Comparison of ENCODE assay signal across 8 mouse cellular contexts in the genomic region with DNA sequence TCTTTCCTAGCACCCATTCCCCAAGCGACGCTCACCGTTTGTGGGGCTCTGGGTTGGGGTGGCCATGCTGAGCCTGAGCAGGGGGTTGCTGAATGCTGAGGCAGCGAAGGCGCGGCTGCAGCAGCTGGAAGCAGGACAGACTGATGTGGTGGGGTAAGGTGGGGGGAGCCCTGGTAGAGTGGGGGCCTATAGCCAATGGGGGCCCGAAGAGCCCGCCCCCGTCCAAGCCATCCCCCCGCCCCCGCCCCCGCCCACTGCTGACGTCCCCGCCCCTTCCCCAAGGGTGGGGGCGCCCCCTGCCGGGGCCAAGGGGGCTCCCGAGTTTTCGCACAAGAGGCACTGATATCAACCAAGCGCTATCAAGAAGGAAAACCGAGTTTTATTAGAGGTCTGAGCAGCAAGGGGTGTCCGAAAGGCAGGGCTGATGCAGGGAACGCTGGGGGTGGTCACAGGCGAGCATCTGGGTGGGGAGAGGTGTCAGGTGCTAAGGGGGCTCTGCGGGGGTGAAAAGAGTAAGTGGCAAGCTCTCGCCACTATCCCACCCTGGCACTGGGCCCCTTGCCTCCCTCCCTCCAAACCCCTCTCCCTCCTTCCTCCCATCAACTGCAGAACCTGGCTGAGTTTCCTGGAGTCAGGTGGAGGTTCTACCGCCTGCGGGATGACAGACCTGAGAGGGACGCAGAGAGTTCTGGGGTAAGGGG. TPM values are rescaled to one million over a fixed set of nuclear protein-coding genes. Genes with fewer than 3 reads are reported as not detected.
DNase-seq lines count a peak whose midpoint lies in the region; ATAC-seq and TF ChIP-seq lines count a peak whose summit lies in the region.

TSS of gene Fxyd7 (minus strand) at position 147 of the 701 bp plus-strand sequence.

- intact Hi-C loops in heart, adult 2 months (cut with DNase I): loop anchor here (5.0 kb wide), 1 partner anchor 79 kb away; the partner anchor contains the start of genes Fam187b and Lsr

- H3K79me2 ChIP-seq in heart, adult 2 months (replicated peaks; ENCODE audit: control insufficient read depth, insufficient read depth, low read length): no peaks in the 10 kb centered on the region

- H3K9ac ChIP-seq in heart, adult 2 months (ENCODE audit: low read depth, low read length): no peak within 1 kb of the TSS
- H3K9ac ChIP-seq in intestine, embryonic 14.5 days (ENCODE audit: low read length): 0 out of 2 replicates have a peak within 1 kb of the TSS, but pooled peaks have one; percentile 8
- peak within 1 kb of the TSS; percentile 56 for H3K9ac ChIP-seq in midbrain, embryonic 14.5 days (replicated peaks; ENCODE audit: low read length)

- TF ChIP-seq EP300 in heart, adult 2 months (IDR thresholded peaks at IDR 0.05; ENCODE audit: insufficient read depth, low read depth, low read length): no peak

- H3K27me3 ChIP-seq in heart, adult 2 months (ENCODE audit: control insufficient read depth, insufficient read depth, low read length): no peaks in the 10 kb centered on the region; the same call in 1 of the 2 replicates
- H3K27me3 ChIP-seq in thymus, adult 2 months (ENCODE audit: control insufficient read depth, insufficient read depth, low read length): peaks cover 25% of the 10 kb centered on the region
- H3K27me3 ChIP-seq in intestine, embryonic 14.5 days (replicated peaks; ENCODE audit: control insufficient read depth, insufficient read depth, low read length): peaks cover 56% of the 10 kb centered on the region
- peaks cover 38% of the 10 kb centered on the region for H3K27me3 ChIP-seq in midbrain, embryonic 14.5 days (ENCODE audit: control insufficient read depth, insufficient read depth, low read length)

- no peak within 1 kb of the TSS for H3K27ac ChIP-seq in heart, adult 2 months
- no peak within 1 kb of the TSS for H3K27ac ChIP-seq in thymus, adult 2 months (ENCODE audit: control insufficient read depth, insufficient read depth, low read length)
- H3K27ac ChIP-seq in intestine, embryonic 14.5 days (ENCODE audit: low read depth): no peak within 1 kb of the TSS
- H3K27ac ChIP-seq in midbrain, embryonic 14.5 days (replicated peaks; ENCODE audit: low read depth, low read length): peak within 1 kb of the TSS; percentile 63

- H3K4me2 ChIP-seq in intestine, embryonic 14.5 days (ENCODE audit: low read length): peak within 1 kb of the TSS; percentile 41
- peak within 1 kb of the TSS; percentile 63 for H3K4me2 ChIP-seq in midbrain, embryonic 14.5 days (ENCODE audit: low read length)

- no peak within 1 kb of the TSS for H3K4me3 ChIP-seq in heart, adult 2 months
- no peak within 1 kb of the TSS for H3K4me3 ChIP-seq in thymus, adult 2 months (ENCODE audit: control insufficient read depth, insufficient read depth, low read length)
- peak within 1 kb of the TSS; percentile 16; the same call in 1 of the 2 replicates for H3K4me3 ChIP-seq in intestine, embryonic 14.5 days (ENCODE audit: low read depth, low read length)
- peak within 1 kb of the TSS; percentile 38 for H3K4me3 ChIP-seq in midbrain, embryonic 14.5 days (replicated peaks; ENCODE audit: low read depth, low read length)

- WGBS in heart, adult 2 months: 22% methylated on average over 26 of the region's 28 CpGs
- 5% methylated on average over 23 of the region's 28 CpGs for WGBS in thymus, adult 2 months
- WGBS in intestine, embryonic 14.5 days: 2% methylated on average over 27 of the region's 28 CpGs
- under 1% methylated on average over 27 of the region's 28 CpGs for WGBS in midbrain, embryonic 14.5 days

- peak; percentile 14 for TF ChIP-seq CTCF in heart, adult 2 months (IDR thresholded peaks at IDR 0.05)
- no peak for TF ChIP-seq CTCF in thymus, adult 2 months (IDR thresholded peaks at IDR 0.05; ENCODE audit: borderline replicate concordance, control insufficient read depth, extremely low read depth, insufficient read depth, low read length, poor library complexity)

- ATAC-seq in intestine, embryonic 14.5 days (replicated peaks; ENCODE audit: low FRiP score, low TSS enrichment, low read depth): no peak
- peak; percentile 31; the same call in 1 of the 2 replicates for ATAC-seq in midbrain, embryonic 14.5 days (ENCODE audit: low FRiP score, low TSS enrichment)

- H3K36me3 ChIP-seq in heart, adult 2 months (ENCODE audit: control insufficient read depth, insufficient read depth, low read length): no peaks in the 10 kb centered on the region
- no peaks in the 10 kb centered on the region for H3K36me3 ChIP-seq in thymus, adult 2 months (ENCODE audit: control insufficient read depth, insufficient read depth, low read length)
- H3K36me3 ChIP-seq in intestine, embryonic 14.5 days (ENCODE audit: control insufficient read depth, insufficient read depth, low read length): no peaks in the 10 kb centered on the region
- no peaks in the 10 kb centered on the region for H3K36me3 ChIP-seq in midbrain, embryonic 14.5 days (ENCODE audit: control insufficient read depth, insufficient read depth, low read length)

- peaks cover 5% of the 10 kb centered on the region for H3K4me1 ChIP-seq in heart, adult 2 months (ENCODE audit: control insufficient read depth, insufficient read depth, low read length)
- peaks cover 14% of the 10 kb centered on the region; the same call in 1 of the 2 replicates for H3K4me1 ChIP-seq in thymus, adult 2 months (replicated peaks; ENCODE audit: control insufficient read depth, insufficient read depth, low read length)
- H3K4me1 ChIP-seq in intestine, embryonic 14.5 days (replicated peaks; ENCODE audit: control insufficient read depth, insufficient read depth, low read length): peaks cover 56% of the 10 kb centered on the region
- peaks cover 24% of the 10 kb centered on the region for H3K4me1 ChIP-seq in midbrain, embryonic 14.5 days (ENCODE audit: control insufficient read depth, insufficient read depth, low read length)

- no peak for DNase-seq in heart, adult 2 months
- DNase-seq in heart, adult 8-10 months (ENCODE audit: low spot score): no peak
- DNase-seq in thymus, postnatal 14 days: peak; percentile 59
- no peak for DNase-seq in thymus, adult 2 months
- no peak for DNase-seq in intestine, embryonic 14.5 days (ENCODE audit: low spot score)
- peak; percentile 67 for DNase-seq in midbrain, embryonic 14.5 days
- DNase-seq in adrenal gland, adult 8-10 months: no peak
- no peak for DNase-seq in natural killer cell, adult 2 months (ENCODE audit: low spot score in 2 of 2)

- no peak for TF ChIP-seq POLR2A in heart, adult 2 months (IDR thresholded peaks at IDR 0.05; ENCODE audit: insufficient read depth, low read depth, low read length)
- TF ChIP-seq POLR2A in thymus, adult 2 months (IDR thresholded peaks at IDR 0.05; ENCODE audit: control insufficient read depth, extremely low read depth, insufficient read depth, low read length, poor library complexity): no peak

- H3K9me3 ChIP-seq in intestine, embryonic 14.5 days (ENCODE audit: control insufficient read depth, low read length): no peaks in the 10 kb centered on the region
- no peaks in the 10 kb centered on the region for H3K9me3 ChIP-seq in midbrain, embryonic 14.5 days (ENCODE audit: control insufficient read depth, low read length)

RNA-seq across cellular contexts. Expression of gene Fxyd7, which starts in this region (rescaled TPM):
- total RNA-seq in heart, adult 2 months (2021): 1 to 10 TPM in 1 of 2 experiments, under 1 TPM in 1; 0.63 to 1.5 TPM
- 2.9 and 3.4 TPM in 2 replicates for polyA plus RNA-seq in heart, adult 2 months (2012; rRNA removed)
- 1 to 10 TPM in 2 of 4 experiments, under 1 TPM in 2; 0.49 to 1.5 (median 1.1) TPM for total RNA-seq in heart, adult 8-10 months (2022)
- 1.4 and 2.2 TPM in 2 replicates for polyA plus RNA-seq in thymus, adult 2 months (2012; rRNA removed)
- 21.1 and 23.0 TPM in 2 replicates for polyA plus RNA-seq in intestine, embryonic 14.5 days (2014; fragmentation: Nextera tagmentation; extraction: Ambion mirVana)
- 99.9 and 159 TPM in 2 replicates for polyA plus RNA-seq in midbrain, embryonic 14.5 days (2014; fragmentation: Nextera tagmentation; extraction: Ambion mirVana)
- total RNA-seq in adrenal gland, adult 8-10 months (2022): 1 to 10 TPM; 2.0 to 4.1 (median 2.3) TPM

Comparison
In these comparisons a context has a peak if more than half of its experiments do, and no peak if none do; other contexts are left out.
1. DNase-seq: peak in thymus, postnatal 14 days (single experiment) and midbrain, embryonic 14.5 days (single experiment); none in heart, adult 2 months (0 of 2), heart, adult 8-10 months (single experiment), thymus, adult 2 months (single experiment), intestine, embryonic 14.5 days (single experiment), adrenal gland, adult 8-10 months (single experiment) and natural killer cell, adult 2 months (0 of 2).
2. H3K4me3 ChIP-seq: peak in intestine, embryonic 14.5 days (single experiment) and midbrain, embryonic 14.5 days (single experiment); none in heart, adult 2 months (single experiment) and thymus, adult 2 months (single experiment).